Mouse (Mus musculus) hindbrain, embryonic 16.5 days (tissue): Measurements from ENCODE around the gene Slc38a6. TPM values are rescaled to one million over a fixed set of nuclear protein-coding genes. Genes with fewer than 3 reads are reported as not detected.

ENCODE experiments used
- ATAC-seq: fragments of 200-750 bp; cut with Nextera tagmentation; 2 replicates; pipeline ENCODE4 v1.8.0; 2017; ENCODE audit warnings: moderate TSS enrichment, moderate library complexity
- H3K27ac ChIP-seq: fragments of 300-500 bp; sonication (generic); 2 replicates; pipeline ENCODE4 v1.5.1; 2014; ENCODE audit warnings: low read depth, mild to moderate bottlenecking, control low read depth, low read length, moderate library complexity
- H3K27me3 ChIP-seq: fragments of 300-500 bp; sonication (generic); replicated peaks from 2 replicates; pipeline ENCODE4 v1.6.1; 2014; ENCODE audit warnings: low read length; ENCODE audit not compliant: control insufficient read depth, insufficient read depth
- H3K36me3 ChIP-seq: fragments of 300-500 bp; sonication (generic); 2 replicates; pipeline ENCODE4 v1.6.1; 2014; ENCODE audit warnings: mild to moderate bottlenecking, low read length, moderate library complexity, mixed read lengths; ENCODE audit not compliant: control insufficient read depth, insufficient read depth
- H3K4me1 ChIP-seq: fragments of 300-500 bp; sonication (generic); 2 replicates; pipeline ENCODE4 v1.6.1; 2014; ENCODE audit warnings: low read depth, low read length; ENCODE audit not compliant: control insufficient read depth, insufficient read depth
- H3K4me2 ChIP-seq: fragments of 300-500 bp; sonication (generic); 2 replicates; pipeline ENCODE4 v1.6.1; 2014; ENCODE audit warnings: mild to moderate bottlenecking, low read length, control low read depth, moderate library complexity
- H3K4me3 ChIP-seq: fragments of 300-500 bp; sonication (generic); 2 replicates; pipeline ENCODE4 v1.5.1; 2014; ENCODE audit warnings: mild to moderate bottlenecking, low read length, control low read depth, moderate library complexity
- H3K9ac ChIP-seq: fragments of 300-500 bp; sonication (generic); 2 replicates; pipeline ENCODE4 v1.6.1; 2014; ENCODE audit warnings: low read depth, mild to moderate bottlenecking, control low read depth, low read length, moderate library complexity
- H3K9me3 ChIP-seq: fragments of 300-500 bp; sonication (generic); 2 replicates; pipeline ENCODE4 v1.6.1; 2014; ENCODE audit warnings: mild to moderate bottlenecking, low read length, moderate library complexity; ENCODE audit not compliant: control insufficient read depth
- whole genome bisulfite sequencing: fragments of 180-500 bp; shearing (Covaris S2); extraction: QIAGEN DNeasy Blood & Tissue Kit; methylation state at CpG from one replicate; pipeline ENCODE4 v1.1.7; 2014; 5-methylcytosine and 5-hydroxymethylcytosine counted together
- polyA plus RNA-seq: library from polyadenylated mRNA; unstranded; fragments of >200 nt; fragmentation: Nextera tagmentation; extraction: Ambion mirVana; gene quantifications from 2 replicates; pipeline ENCODE4 v1.2.1, GENCODE M21; 2015

Gene Slc38a6
- polyA plus RNA-seq, 1 experiment from 2014 or later = 8.5 TPM

- no peak for ATAC-seq
- 83% methylated on average over 4 of the region's 4 CpGs for WGBS
- Histone ChIP-seq H3K4me1 (no peaks in the 10 kb centered on the region), H3K9me3 (no peaks in the 10 kb centered on the region), H3K4me3 (no peak overlapping the region), H3K27ac (no peak overlapping the region), H3K4me2 (no peak overlapping the region), H3K27me3 (no peaks in the 10 kb centered on the region), H3K36me3 (peaks cover 2% of the 10 kb centered on the region; the same call in 1 of the 2 replicates), H3K9ac (no peak overlapping the region)
These were observed 42.0 kb downstream of the Slc38a6 start for GRCm38 (mm10) chr12:73328448-73329167.

- H3K4me1 ChIP-seq = no peaks in the 10 kb centered on the region
- no peak overlapping the region for H3K4me3 ChIP-seq
- 82% methylated on average over 7 of the region's 7 CpGs for WGBS
- H3K9ac ChIP-seq = no peak overlapping the region
- H3K27ac ChIP-seq = no peak overlapping the region
- peaks cover 2% of the 10 kb centered on the region; the same call in 1 of the 2 replicates for H3K36me3 ChIP-seq
- H3K9me3 ChIP-seq = no peaks in the 10 kb centered on the region
- no peaks in the 10 kb centered on the region for H3K27me3 ChIP-seq
- ATAC-seq = no peak
- H3K4me2 ChIP-seq = no peak overlapping the region
These were observed 43.7 kb downstream of the Slc38a6 start for GRCm38 (mm10) chr12:73330236-73330635.

- Histone ChIP-seq H3K27ac (no peak overlapping the region), H3K4me2 (no peak overlapping the region), H3K9me3 (no peaks in the 10 kb centered on the region), H3K36me3 (peaks cover 2% of the 10 kb centered on the region; the same call in 1 of the 2 replicates), H3K4me3 (no peak overlapping the region), H3K4me1 (no peaks in the 10 kb centered on the region), H3K27me3 (no peaks in the 10 kb centered on the region), H3K9ac (no peak overlapping the region)
- ATAC-seq = no peak
- WGBS = 77% methylated on average over 4 of the region's 4 CpGs
These were observed 46.1 kb downstream of the Slc38a6 start for GRCm38 (mm10) chr12:73332701-73333100.

GRCm38 (mm10) chr12:73334051-73334551 is 47.5 kb downstream of the Slc38a6 start:
- H3K9me3 ChIP-seq = no peaks in the 10 kb centered on the region
- no peak overlapping the region for H3K4me2 ChIP-seq
- no peak overlapping the region for H3K4me3 ChIP-seq
- H3K4me1 ChIP-seq = no peaks in the 10 kb centered on the region
- no peak overlapping the region for H3K27ac ChIP-seq
- WGBS = 40% methylated on average over 8 of the region's 8 CpGs
- no peak overlapping the region for H3K9ac ChIP-seq
- H3K27me3 ChIP-seq = no peaks in the 10 kb centered on the region
- peaks cover 2% of the 10 kb centered on the region; the same call in 1 of the 2 replicates for H3K36me3 ChIP-seq
- ATAC-seq = no peak; the same call in 1 of the 2 replicates

- Histone ChIP-seq H3K4me2 (no peak overlapping the region), H3K27me3 (no peaks in the 10 kb centered on the region), H3K36me3 (no peaks in the 10 kb centered on the region), H3K9me3 (no peaks in the 10 kb centered on the region), H3K9ac (no peak overlapping the region), H3K4me3 (no peak overlapping the region), H3K27ac (no peak overlapping the region), H3K4me1 (no peaks in the 10 kb centered on the region)
- 77% methylated on average over 7 of the region's 7 CpGs for WGBS
- no peak for ATAC-seq
These were observed 50.5 kb downstream of the Slc38a6 start for GRCm38 (mm10) chr12:73337127-73337526.

GRCm38 (mm10) chr12:73340642-73341293 is 54.2 kb downstream of the Slc38a6 start:
- H3K4me2 ChIP-seq = no peak overlapping the region
- H3K4me1 ChIP-seq = no peaks in the 10 kb centered on the region
- 0 out of 2 replicates have a peak, but pooled peaks cover 2% of the 10 kb centered on the region for H3K36me3 ChIP-seq
- H3K9ac ChIP-seq = no peak overlapping the region
- H3K4me3 ChIP-seq = no peak overlapping the region
- no peaks in the 10 kb centered on the region for H3K27me3 ChIP-seq
- H3K27ac ChIP-seq = no peak overlapping the region
- 17% methylated on average over 8 of the region's 8 CpGs for WGBS
- H3K9me3 ChIP-seq = no peaks in the 10 kb centered on the region
- no peak for ATAC-seq

GRCm38 (mm10) chr12:73341703-73342663 is 55.4 kb downstream of the Slc38a6 start:
- no peaks in the 10 kb centered on the region for H3K27me3 ChIP-seq
- no peak overlapping the region for H3K4me3 ChIP-seq
- no peak overlapping the region for H3K9ac ChIP-seq
- ATAC-seq = no peak
- no peak overlapping the region for H3K4me2 ChIP-seq
- 68% methylated on average over 14 of the region's 14 CpGs for WGBS
- H3K27ac ChIP-seq = peak overlapping the region; percentile 34; the same call in 1 of the 2 replicates
- H3K9me3 ChIP-seq = no peaks in the 10 kb centered on the region
- no peaks in the 10 kb centered on the region for H3K4me1 ChIP-seq
- H3K36me3 ChIP-seq = 0 out of 2 replicates have a peak, but pooled peaks cover 2% of the 10 kb centered on the region

- 0 out of 2 replicates have a peak, but pooled peaks cover 2% of the 10 kb centered on the region for H3K36me3 ChIP-seq
- H3K9me3 ChIP-seq = no peaks in the 10 kb centered on the region
- no peak overlapping the region for H3K4me2 ChIP-seq
- H3K27me3 ChIP-seq = no peaks in the 10 kb centered on the region
- no peak for ATAC-seq
- no peak overlapping the region for H3K9ac ChIP-seq
- no peak overlapping the region for H3K27ac ChIP-seq
- no peak overlapping the region for H3K4me3 ChIP-seq
- H3K4me1 ChIP-seq = no peaks in the 10 kb centered on the region
- WGBS = 90% methylated on average over 4 of the region's 4 CpGs
These were observed 57.7 kb downstream of the Slc38a6 start for GRCm38 (mm10) chr12:73344300-73344699.
